Mouse (Mus musculus) stomach, postnatal 0 days (tissue): ENCODE measurements around the gene Pcolce2. TPM values are rescaled to one million over a fixed set of nuclear protein-coding genes. Genes with fewer than 3 reads are reported as not detected.

Source experiments
- ATAC-seq: fragments of 200-750 bp; cut with Nextera tagmentation; 2 replicates; pipeline ENCODE4 v1.8.0; 2017; ENCODE audit not compliant: low FRiP score, low TSS enrichment
- DNase-seq: peaks from one replicate; pipeline ENCODE4 v3.0.0-alpha.2; 2016; ENCODE audit warnings: low spot score
- H3K27ac ChIP-seq: fragments of 300-500 bp; sonication (generic); replicated peaks from 2 replicates; pipeline ENCODE4 v1.5.1; 2014; ENCODE audit warnings: mild to moderate bottlenecking, control low read depth
- H3K27me3 ChIP-seq: fragments of 300-500 bp; sonication (generic); 2 replicates; pipeline ENCODE4 v1.6.1; 2014; ENCODE audit warnings: low read length; ENCODE audit not compliant: control insufficient read depth, insufficient read depth
- H3K36me3 ChIP-seq: fragments of 300-500 bp; sonication (generic); 2 replicates; pipeline ENCODE4 v1.6.1; 2014; ENCODE audit warnings: low read length, mixed read lengths; ENCODE audit not compliant: control insufficient read depth, insufficient read depth
- H3K4me1 ChIP-seq: fragments of 300-500 bp; sonication (generic); replicated peaks from 2 replicates; pipeline ENCODE4 v1.6.1; 2014; ENCODE audit warnings: antibody characterized with exemption; ENCODE audit not compliant: control insufficient read depth, insufficient read depth
- H3K4me2 ChIP-seq: fragments of 300-500 bp; sonication (generic); replicated peaks from 2 replicates; pipeline ENCODE4 v1.6.1; 2014; ENCODE audit warnings: low read depth, mild to moderate bottlenecking, control low read depth, moderate library complexity
- H3K4me3 ChIP-seq: fragments of 300-500 bp; sonication (generic); 2 replicates; pipeline ENCODE4 v1.5.1; 2014; ENCODE audit warnings: low read depth, low read length, control low read depth
- H3K9ac ChIP-seq: fragments of 300-500 bp; sonication (generic); 2 replicates; pipeline ENCODE4 v1.6.1; 2014; ENCODE audit warnings: mild to moderate bottlenecking, low read length, control low read depth, mixed read lengths
- H3K9me3 ChIP-seq: fragments of 300-500 bp; sonication (generic); 2 replicates; pipeline ENCODE4 v1.6.1; 2016; ENCODE audit warnings: low read length; ENCODE audit not compliant: control insufficient read depth
- CTCF ChIP-seq: IDR thresholded peaks from 2 replicates; pipeline ENCODE4 v1.5.1; 2016; ENCODE audit warnings: antibody characterized with exemption, low read depth, mild to moderate bottlenecking, moderate library complexity
- EP300 ChIP-seq: optimal IDR thresholded peaks from 2 replicates; pipeline ENCODE3; 2016; ENCODE audit warnings: antibody characterized with exemption
- WGBS: fragments of 180-500 bp; shearing (Covaris S2); extraction: QIAGEN DNeasy Blood & Tissue Kit; methylation state at CpG from one replicate; pipeline ENCODE4 v1.1.7; 2014; 5-methylcytosine and 5-hydroxymethylcytosine counted together
- polyA plus RNA-seq: library from polyadenylated mRNA; unstranded; fragments of >200 nt; fragmentation: Nextera tagmentation; extraction: Ambion mirVana; gene quantifications from 2 replicates; pipeline ENCODE4 v1.2.1, GENCODE M21; 2015

The Pcolce2 gene
- polyA plus RNA-seq, 1 experiment from 2014 or later, result 0.21 TPM

- Histone ChIP-seq H3K36me3 (no peaks in the 10 kb centered on the region), H3K27me3 (no peaks in the 10 kb centered on the region), H3K9ac (no peak overlapping the region), H3K4me1 (no peaks in the 10 kb centered on the region), H3K4me2 (no peak overlapping the region), H3K4me3 (no peak overlapping the region), H3K9me3 (no peaks in the 10 kb centered on the region), H3K27ac (no peak overlapping the region)
- no peak for TF ChIP-seq EP300
- no peak for TF ChIP-seq CTCF
- ATAC-seq, result no peak
- 64% methylated on average over 8 of the region's 8 CpGs for WGBS
- DNase-seq, result no peak
Observed at GRCm38 (mm10) chr9:95692823-95693222, 55.4 kb downstream of the Pcolce2 start.

DNA sequence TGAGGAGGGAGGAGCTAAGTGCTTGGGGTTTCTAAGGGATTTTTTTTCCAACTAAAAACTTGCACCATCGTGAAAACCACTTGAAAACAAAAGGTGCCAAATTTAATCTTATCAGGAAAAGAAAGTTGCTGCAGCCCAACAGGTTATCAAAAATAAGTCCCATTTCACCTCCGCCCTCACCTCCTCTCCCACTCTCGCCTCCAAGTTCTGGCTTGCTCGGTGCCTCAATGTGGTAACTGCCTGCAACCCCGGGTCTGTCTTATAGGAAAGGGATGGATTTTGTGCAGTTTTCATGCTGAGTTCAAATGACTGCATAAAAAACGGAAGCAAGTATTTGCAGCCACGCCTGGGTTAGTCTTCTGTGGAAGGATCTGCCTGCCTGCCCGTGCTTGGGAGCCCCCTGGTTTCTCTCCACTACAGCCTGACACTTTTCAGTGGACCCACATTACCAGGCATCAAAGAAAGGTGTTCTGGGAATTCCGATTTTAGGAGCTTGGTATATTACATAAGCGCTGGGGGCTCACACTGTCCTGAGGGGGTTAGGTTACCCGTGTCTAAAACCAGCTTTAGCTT lies 56.2 kb downstream of the Pcolce2 start:
- TF ChIP-seq CTCF (no peak), EP300 (no peak)
- Histone ChIP-seq H3K4me2 (peak overlapping the region; percentile 37), H3K4me1 (no peaks in the 10 kb centered on the region), H3K27ac (no peak overlapping the region), H3K36me3 (no peaks in the 10 kb centered on the region), H3K9ac (no peak overlapping the region), H3K27me3 (no peaks in the 10 kb centered on the region), H3K9me3 (no peaks in the 10 kb centered on the region), H3K4me3 (no peak overlapping the region)
- WGBS, result 51% methylated on average over 11 of the region's 11 CpGs
- no peak for ATAC-seq
- no peak for DNase-seq

GRCm38 (mm10) chr9:95694526-95694925 lies 57.1 kb downstream of the Pcolce2 start:
- no peak for ATAC-seq
- TF ChIP-seq CTCF (no peak), EP300 (no peak)
- WGBS, result 60% methylated on average over 12 of the region's 12 CpGs

DNA sequence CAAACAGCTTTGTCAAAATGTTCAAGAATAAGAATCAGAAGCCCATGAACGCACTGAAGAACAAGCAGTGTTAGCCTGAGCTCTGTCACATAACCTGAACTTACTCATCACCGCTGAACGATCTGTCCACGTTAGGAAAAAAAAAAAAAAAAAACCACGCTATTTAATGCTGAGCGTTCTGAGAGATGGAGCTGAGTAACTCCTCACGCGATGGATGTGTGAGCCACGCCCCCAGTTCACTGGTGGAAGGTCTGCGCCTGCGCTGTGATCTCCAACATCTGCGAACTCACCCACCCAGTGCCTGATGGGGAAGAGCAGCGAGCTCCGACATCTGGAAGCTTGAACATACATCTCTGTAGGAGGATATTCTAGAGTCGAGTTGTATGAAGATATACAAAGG lies 57.6 kb downstream of the Pcolce2 start:
- H3K4me2 ChIP-seq, result no peak overlapping the region
- H3K9ac ChIP-seq, result no peak overlapping the region
- no peak overlapping the region for H3K27ac ChIP-seq
- DNase-seq (no peak), ATAC-seq (no peak)
- TF ChIP-seq CTCF, result no peak
- no peak for TF ChIP-seq EP300
- H3K4me1 ChIP-seq, result no peaks in the 10 kb centered on the region
- H3K36me3 ChIP-seq, result no peaks in the 10 kb centered on the region
- H3K4me3 ChIP-seq, result no peak overlapping the region
- no peaks in the 10 kb centered on the region for H3K27me3 ChIP-seq
- H3K9me3 ChIP-seq, result no peaks in the 10 kb centered on the region
- 74% methylated on average over 15 of the region's 15 CpGs for WGBS

More at GRCm38 (mm10) chr9:95694526-95694925, 57.1 kb downstream of the Pcolce2 start:
- no peaks in the 10 kb centered on the region for H3K36me3 ChIP-seq
- no peaks in the 10 kb centered on the region for H3K4me1 ChIP-seq
- no peak overlapping the region; the same call in 1 of the 2 replicates for H3K4me2 ChIP-seq
- no peak for DNase-seq
- no peaks in the 10 kb centered on the region for H3K9me3 ChIP-seq
- H3K4me3 ChIP-seq, result no peak overlapping the region
- H3K9ac ChIP-seq, result no peak overlapping the region
- H3K27me3 ChIP-seq, result no peaks in the 10 kb centered on the region
- no peak overlapping the region for H3K27ac ChIP-seq

DNA sequence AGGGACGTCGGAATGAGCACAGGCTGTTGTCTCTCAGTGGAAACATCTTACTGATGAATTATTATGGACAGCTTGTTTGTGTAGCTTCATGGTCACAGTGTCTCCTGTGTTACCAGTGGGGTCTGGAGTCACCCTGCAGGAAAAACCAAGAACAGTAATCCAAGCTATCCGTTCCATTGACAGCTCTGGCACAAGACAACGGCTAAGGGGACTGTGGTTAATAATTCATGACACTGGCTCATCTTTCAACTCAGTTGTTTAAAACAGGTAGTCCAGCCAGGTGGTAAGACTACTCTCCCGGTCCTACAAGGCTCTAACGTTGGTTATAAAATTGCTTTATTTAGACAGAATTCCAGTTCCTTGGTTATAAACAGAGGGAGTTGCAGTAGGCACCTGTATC lies 59.2 kb downstream of the Pcolce2 start:
- 33% methylated on average over 6 of the region's 6 CpGs for WGBS
- no peak overlapping the region for H3K4me2 ChIP-seq
- no peak overlapping the region for H3K27ac ChIP-seq
- H3K9ac ChIP-seq, result no peak overlapping the region
- ATAC-seq (no peak), DNase-seq (no peak)
- H3K27me3 ChIP-seq, result no peaks in the 10 kb centered on the region
- no peak overlapping the region for H3K4me3 ChIP-seq
- no peaks in the 10 kb centered on the region for H3K4me1 ChIP-seq
- H3K36me3 ChIP-seq, result no peaks in the 10 kb centered on the region
- no peaks in the 10 kb centered on the region for H3K9me3 ChIP-seq
- TF ChIP-seq EP300 (no peak), CTCF (no peak)

GRCm38 (mm10) chr9:95697808-95698207 lies 60.4 kb downstream of the Pcolce2 start:
- Histone ChIP-seq H3K4me3 (no peak overlapping the region), H3K36me3 (no peaks in the 10 kb centered on the region), H3K27me3 (no peaks in the 10 kb centered on the region), H3K9ac (no peak overlapping the region), H3K4me2 (no peak overlapping the region), H3K9me3 (no peaks in the 10 kb centered on the region), H3K4me1 (no peaks in the 10 kb centered on the region), H3K27ac (no peak overlapping the region)
- 59% methylated on average over 2 of the region's 2 CpGs for WGBS
- no peak for ATAC-seq
- TF ChIP-seq CTCF, result peak; percentile 79
- no peak for TF ChIP-seq EP300
- DNase-seq, result peak; percentile 27
